Mouse (Mus musculus) liver, embryonic 14.5 days (tissue): ENCODE data around the gene Snrnp25.

Experiments used
- CTCF ChIP-seq: IDR thresholded peaks from 2 replicates; pipeline ENCODE4 v1.5.1; 2016; ENCODE audit warnings: antibody characterized with exemption, low read depth, control low read depth
- EP300 ChIP-seq: IDR thresholded peaks from 2 replicates; pipeline ENCODE4 v1.6.1; 2016; ENCODE audit warnings: antibody characterized with exemption, low read depth

- no peak for TF ChIP-seq CTCF
- peak; percentile 100 for TF ChIP-seq EP300
Measured at GRCm38 (mm10) chr11:32245614-32246013, 40.4 kb downstream of the Snrnp25 start.
